ENCODE assay signal across 10 mouse cellular contexts in genomic region chr6:126202959-126203358, GRCm38 (mm10). TPM values are rescaled to one million over a fixed set of nuclear protein-coding genes. Genes with fewer than 3 reads are reported as not detected.
A peak's percentile ranks its signal among the peaks of the same experiment; 100 is the strongest.
DNase-seq lines count a peak whose midpoint lies in the region; ATAC-seq and TF ChIP-seq lines count a peak whose summit lies in the region.
"Had no signal": no experiment of that assay in that cellular context is flagged by ENCODE, and none has a peak within 500 bp of the region (broad histone marks: within the 10 kb centered on the region; RNA-seq: fewer than 3 reads in every experiment).

No protein-coding gene starts in this region.

- peaks cover 12 to 13% of the 10 kb centered on the region in 2 experiments for H3K4me1 ChIP-seq in heart, embryonic 14.5 days (ENCODE audit: control insufficient read depth in 2 of 2, insufficient read depth in 2 of 2, low read length in 2 of 2)
- 0 out of 2 replicates have a peak, but pooled peaks cover 8% of the 10 kb centered on the region for H3K4me1 ChIP-seq in embryonic facial prominence, embryonic 15.5 days
- H3K4me1 ChIP-seq in kidney, postnatal 0 days (replicated peaks; ENCODE audit: insufficient read depth, low read length): peaks cover 4% of the 10 kb centered on the region; the same call in 1 of the 2 replicates

- DNase-seq in heart, adult 8-10 months (ENCODE audit: low spot score): no peak
- peak; percentile 10 for DNase-seq in 3T3-L1 (ENCODE audit: low read depth, low spot score)
- DNase-seq in kidney, postnatal 0 days (ENCODE audit: low spot score): peak; percentile 73
- no peak for DNase-seq in gastrocnemius, postnatal 25 days
- no peak for DNase-seq in spleen, postnatal 4 days (ENCODE audit: low spot score in 2 of 2)
- DNase-seq in cerebellum, adult 9-10 months: no peak
- DNase-seq: lung, postnatal 4 days had no signal

- ATAC-seq in heart, embryonic 14.5 days (ENCODE audit: insufficient number of reproducible peaks, insufficient read depth, low FRiP score, low read depth): peak; percentile 56
- ATAC-seq in embryonic facial prominence, embryonic 15.5 days (ENCODE audit: insufficient number of reproducible peaks, low FRiP score, low TSS enrichment, low read depth): peak; percentile 72
- peak; percentile 69 for ATAC-seq in kidney, postnatal 0 days (replicated peaks; ENCODE audit: low FRiP score, low read depth)

- H3K4me3 ChIP-seq in heart, embryonic 14.5 days (ENCODE audit: control insufficient read depth in 1 of 2, insufficient read depth in 1 of 2, low read depth in 1 of 2, low read length in 2 of 2): no peak overlapping the region
- H3K4me3 ChIP-seq in embryonic facial prominence, embryonic 15.5 days (replicated peaks): no peak overlapping the region
- no peak overlapping the region for H3K4me3 ChIP-seq in kidney, postnatal 0 days (replicated peaks; ENCODE audit: low read depth, low read length)

- no peaks in the 10 kb centered on the region for H3K27me3 ChIP-seq in heart, embryonic 14.5 days (ENCODE audit: control insufficient read depth, insufficient read depth, low read length)
- H3K27me3 ChIP-seq in embryonic facial prominence, embryonic 15.5 days: no peaks in the 10 kb centered on the region
- H3K27me3 ChIP-seq in kidney, postnatal 0 days (ENCODE audit: insufficient read depth, low read length): 0 out of 2 replicates have a peak, but pooled peaks cover 3% of the 10 kb centered on the region

- no peak overlapping the region for H3K4me2 ChIP-seq in heart, embryonic 14.5 days (ENCODE audit: low read length)
- no peak overlapping the region for H3K4me2 ChIP-seq in embryonic facial prominence, embryonic 15.5 days (replicated peaks)
- H3K4me2 ChIP-seq in kidney, postnatal 0 days (ENCODE audit: low read length): no peak overlapping the region

- 0 out of 4 replicates have a peak overlapping the region, but pooled peaks of 1 of the 2 experiments have one; percentile 3 for H3K27ac ChIP-seq in heart, embryonic 14.5 days (replicated peaks in 1 of 2; ENCODE audit: control insufficient read depth in 1 of 2, insufficient read depth in 1 of 2, low read depth in 2 of 2, low read length in 2 of 2)
- H3K27ac ChIP-seq in embryonic facial prominence, embryonic 15.5 days (replicated peaks): no peak overlapping the region
- H3K27ac ChIP-seq in kidney, postnatal 0 days: no peak overlapping the region

- H3K9ac ChIP-seq in heart, embryonic 14.5 days (ENCODE audit: low read length): no peak overlapping the region
- no peak overlapping the region for H3K9ac ChIP-seq in embryonic facial prominence, embryonic 15.5 days
- no peak overlapping the region for H3K9ac ChIP-seq in kidney, postnatal 0 days (ENCODE audit: low read depth, low read length)

- H3K9me3 ChIP-seq in heart, embryonic 14.5 days (ENCODE audit: control insufficient read depth, low read length): no peaks in the 10 kb centered on the region
- H3K9me3 ChIP-seq in embryonic facial prominence, embryonic 15.5 days (replicated peaks): no peaks in the 10 kb centered on the region
- H3K9me3 ChIP-seq in kidney, postnatal 0 days (replicated peaks; ENCODE audit: low read length): no peaks in the 10 kb centered on the region

- H3K36me3 ChIP-seq in heart, embryonic 14.5 days (ENCODE audit: control insufficient read depth, insufficient read depth, low read length): no peaks in the 10 kb centered on the region
- H3K36me3 ChIP-seq in embryonic facial prominence, embryonic 15.5 days: no peaks in the 10 kb centered on the region
- no peaks in the 10 kb centered on the region for H3K36me3 ChIP-seq in kidney, postnatal 0 days (ENCODE audit: insufficient read depth, low read length)

- 36% methylated on average over 7 of the region's 7 CpGs for WGBS in heart, embryonic 14.5 days
- WGBS in embryonic facial prominence, embryonic 15.5 days: 56% methylated on average over 7 of the region's 7 CpGs
- WGBS in kidney, postnatal 0 days: 17% methylated on average over 7 of the region's 7 CpGs

- TF ChIP-seq CTCF in kidney, postnatal 0 days (IDR thresholded peaks at IDR 0.05; ENCODE audit: low read depth): no peak

RNA-seq across cellular contexts. Expression of gene Ntf3, which starts 36.2 kb away (rescaled TPM):
- polyA plus RNA-seq in heart, embryonic 14.5 days (2014; fragmentation: Nextera tagmentation; extraction: Ambion mirVana): 7.7 and 8.5 TPM in 2 replicates
- 1 to 10 TPM; 2.2 to 5.3 (median 3.9) TPM for total RNA-seq in heart, adult 8-10 months (2022)
- polyA plus RNA-seq in embryonic facial prominence, embryonic 15.5 days (2015; fragmentation: Nextera tagmentation; extraction: Ambion mirVana): 18.7 and 18.9 TPM in 2 replicates
- polyA plus RNA-seq in kidney, postnatal 0 days (2015; fragmentation: Nextera tagmentation; extraction: Ambion mirVana): 14.6 TPM in 2 replicates
- total RNA-seq in gastrocnemius, postnatal 25 days (2021): 1 to 10 TPM; 1.2 to 1.4 TPM
- total RNA-seq: common myeloid progenitor, adult 5-6 weeks had no signal

Comparison
In these comparisons a context has a peak if more than half of its experiments do, and no peak if none do; other contexts are left out.
1. DNase-seq: peak in 3T3-L1 (single experiment) and kidney, postnatal 0 days (single experiment); none in heart, adult 8-10 months (single experiment), gastrocnemius, postnatal 25 days (single experiment), spleen, postnatal 4 days (0 of 2) and cerebellum, adult 9-10 months (single experiment).
2. Peak in every context shown above with its lines, with median percentiles within 50 percentile points of each other: ATAC-seq.